Mouse (Mus musculus) testis, adult 2 months (tissue): ENCODE data around the gene Opcml.

Source experiments
- CTCF ChIP-seq: fragments of 200-500 bp; IDR thresholded peaks from 2 replicates; pipeline ENCODE4 v1.5.1; 2012; ENCODE audit warnings: low read depth, mild to moderate bottlenecking, inconsistent platforms, low read length, moderate library complexity; ENCODE audit not compliant: control insufficient read depth, insufficient read depth, insufficient replicate concordance
- POLR2A ChIP-seq: fragments of 200-500 bp; IDR thresholded peaks from 2 replicates; pipeline ENCODE4 v1.6.1; 2012; ENCODE audit warnings: low read depth, mild to moderate bottlenecking, inconsistent platforms, low read length, moderate library complexity; ENCODE audit not compliant: control insufficient read depth

- no peak for TF ChIP-seq CTCF
- no peak for TF ChIP-seq POLR2A
Measured at GRCm38 (mm10) chr9:28882566-28882965, 1092.0 kb downstream of the Opcml start.
